Mouse (Mus musculus) retina, adult 2 months (tissue): ENCODE measurements around the gene Cdc42.

ENCODE experiments used
- DNase-seq: peaks from one replicate; pipeline ENCODE4 v3.0.0-alpha.2; 2012; ENCODE audit warnings: low read depth, low spot score

Gene Cdc42

GRCm38 (mm10) chr4:137316027-137316770, 41.3 kb downstream of the Cdc42 start:
- DNase-seq: no peak

GRCm38 (mm10) chr4:137315061-137315460, 42.5 kb downstream of the Cdc42 start:
- DNase-seq: no peak

GRCm38 (mm10) chr4:137314561-137314960, 43.0 kb downstream of the Cdc42 start:
- DNase-seq: no peak

GRCm38 (mm10) chr4:137313511-137313910, 44.0 kb downstream of the Cdc42 start:
- peak; percentile 13 for DNase-seq

- peak; percentile 28 for DNase-seq
Observed at GRCm38 (mm10) chr4:137308377-137308776, 49.1 kb downstream of the Cdc42 start.

GRCm38 (mm10) chr4:137306991-137307706, 50.4 kb downstream of the Cdc42 start:
- DNase-seq: no peak

- DNase-seq: no peak
Observed at GRCm38 (mm10) chr4:137306577-137306888, 51.0 kb downstream of the Cdc42 start.

- no peak for DNase-seq
Observed at GRCm38 (mm10) chr4:137305831-137306576, 51.5 kb downstream of the Cdc42 start.

- DNase-seq: no peak
Observed at GRCm38 (mm10) chr4:137305066-137305465, 52.5 kb downstream of the Cdc42 start.

GRCm38 (mm10) chr4:137304106-137304505, 53.4 kb downstream of the Cdc42 start:
- no peak for DNase-seq

- DNase-seq: no peak
Observed at GRCm38 (mm10) chr4:137301635-137302034, 55.9 kb downstream of the Cdc42 start.

GRCm38 (mm10) chr4:137300227-137300626, 57.3 kb downstream of the Cdc42 start:
- DNase-seq: no peak

- no peak for DNase-seq
Observed at GRCm38 (mm10) chr4:137298406-137298805, 59.1 kb downstream of the Cdc42 start.

GRCm38 (mm10) chr4:137297611-137298010, 59.9 kb downstream of the Cdc42 start:
- DNase-seq: no peak

GRCm38 (mm10) chr4:137294951-137295350, 62.6 kb downstream of the Cdc42 start:
- no peak for DNase-seq

- no peak for DNase-seq
Observed at GRCm38 (mm10) chr4:137294474-137294873, 63.0 kb downstream of the Cdc42 start.

- no peak for DNase-seq
Observed at GRCm38 (mm10) chr4:137294032-137294431, 63.5 kb downstream of the Cdc42 start.

- DNase-seq: no peak
Observed at GRCm38 (mm10) chr4:137292625-137293024, 64.9 kb downstream of the Cdc42 start.

- DNase-seq: no peak
Observed at GRCm38 (mm10) chr4:137290250-137290649, 67.3 kb downstream of the Cdc42 start.

- DNase-seq: no peak
Observed at GRCm38 (mm10) chr4:137289701-137290100, 67.8 kb downstream of the Cdc42 start.

- peak; percentile 16 for DNase-seq
Observed at GRCm38 (mm10) chr4:137287818-137288217, 69.7 kb downstream of the Cdc42 start.

GRCm38 (mm10) chr4:137287206-137287605, 70.3 kb downstream of the Cdc42 start:
- DNase-seq: no peak

- DNase-seq: no peak
Observed at GRCm38 (mm10) chr4:137286662-137286953, 70.9 kb downstream of the Cdc42 start.
